ENCODE assay signal across 20 mouse cellular contexts in the genomic region with DNA sequence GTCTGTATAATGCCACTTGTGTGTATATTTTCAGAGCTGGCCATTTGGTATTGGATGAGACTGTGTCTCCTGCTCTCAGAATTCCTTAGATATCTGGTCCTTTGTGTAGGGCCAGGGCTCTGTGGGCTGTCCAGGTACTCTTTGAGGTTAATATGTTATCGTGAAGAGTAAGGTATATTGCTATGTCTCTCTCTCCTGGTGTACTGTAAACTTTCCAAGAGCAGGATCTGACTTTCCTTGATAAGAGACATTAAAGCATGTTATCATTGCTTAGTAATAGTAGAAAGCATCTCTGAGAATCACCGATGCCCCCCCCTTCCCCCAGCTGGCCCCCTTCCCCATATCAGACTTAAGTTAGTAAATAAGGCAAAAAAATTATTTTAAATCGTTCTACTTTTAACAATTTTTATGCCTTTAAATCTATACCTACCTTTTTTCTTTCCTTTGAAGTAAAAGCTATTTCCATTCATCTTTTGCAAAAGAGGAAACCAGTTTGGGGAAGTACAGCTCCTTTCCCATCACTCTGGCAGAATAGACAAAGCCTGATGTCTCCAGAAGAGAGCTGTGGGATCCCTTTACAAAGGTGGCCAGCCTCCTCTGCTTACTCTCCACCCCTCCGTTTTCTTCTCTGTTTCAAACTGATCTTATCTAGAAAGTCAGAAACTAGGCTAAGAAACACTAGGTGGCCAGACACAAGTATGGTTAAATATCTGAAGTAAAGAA. TPM values are rescaled to one million over a fixed set of nuclear protein-coding genes. Genes with fewer than 3 reads are reported as not detected.
A peak's percentile ranks its signal among the peaks of the same experiment; 100 is the strongest.
DNase-seq lines count a peak whose midpoint lies in the region; ATAC-seq and TF ChIP-seq lines count a peak whose summit lies in the region.
"Had no signal": no experiment of that assay in that cellular context is flagged by ENCODE, and none has a peak within 500 bp of the region (broad histone marks: within the 10 kb centered on the region; RNA-seq: fewer than 3 reads in every experiment).

No protein-coding gene starts in this region.

- no peaks in the 10 kb centered on the region for H3K27me3 ChIP-seq in hindbrain, postnatal 0 days (ENCODE audit: insufficient read depth, low read length)
- no peaks in the 10 kb centered on the region for H3K27me3 ChIP-seq in hindbrain, embryonic 16.5 days (replicated peaks; ENCODE audit: control insufficient read depth, insufficient read depth, low read length)
- H3K27me3 ChIP-seq in CH12.LX (replicated peaks), result no peaks in the 10 kb centered on the region
- no peaks in the 10 kb centered on the region for H3K27me3 ChIP-seq in limb, embryonic 14.5 days (ENCODE audit: control insufficient read depth, insufficient read depth, low read length)
- H3K27me3 ChIP-seq in kidney, embryonic 14.5 days (ENCODE audit: control insufficient read depth, insufficient read depth, low read length), result no peaks in the 10 kb centered on the region
- H3K27me3 ChIP-seq in thymus, adult 2 months (ENCODE audit: control insufficient read depth, insufficient read depth, low read length), result no peaks in the 10 kb centered on the region
- H3K27me3 ChIP-seq: embryonic facial prominence, embryonic 12.5 days had no signal

- no peaks in the 10 kb centered on the region for H3K9me3 ChIP-seq in hindbrain, postnatal 0 days (ENCODE audit: low read length)
- H3K9me3 ChIP-seq in hindbrain, embryonic 16.5 days (ENCODE audit: control insufficient read depth, low read length), result no peaks in the 10 kb centered on the region
- no peaks in the 10 kb centered on the region for H3K9me3 ChIP-seq in CH12.LX (replicated peaks; ENCODE audit: low read length)
- no peaks in the 10 kb centered on the region for H3K9me3 ChIP-seq in limb, embryonic 14.5 days (ENCODE audit: control insufficient read depth, low read length)
- H3K9me3 ChIP-seq in kidney, embryonic 14.5 days (ENCODE audit: control insufficient read depth, low read length), result no peaks in the 10 kb centered on the region
- H3K9me3 ChIP-seq: embryonic facial prominence, embryonic 12.5 days had no signal

- WGBS in hindbrain, postnatal 0 days, result 85% methylated on average over 4 of the region's 4 CpGs
- 86% methylated on average over 4 of the region's 4 CpGs for WGBS in hindbrain, embryonic 16.5 days
- WGBS in limb, embryonic 14.5 days, result 90% methylated on average over 4 of the region's 4 CpGs
- WGBS in kidney, embryonic 14.5 days, result 86% methylated on average over 4 of the region's 4 CpGs
- 52% methylated on average over 4 of the region's 4 CpGs for WGBS in thymus, adult 2 months

- TF ChIP-seq EP300 in CH12.LX (IDR thresholded peaks at IDR 0.05; ENCODE audit: low read length), result no peak

- ATAC-seq in hindbrain, postnatal 0 days, result no peak
- no peak for ATAC-seq in hindbrain, embryonic 16.5 days
- ATAC-seq in limb, embryonic 14.5 days (ENCODE audit: low FRiP score, low read depth), result no peak
- no peak for ATAC-seq in kidney, embryonic 14.5 days (ENCODE audit: low FRiP score, low TSS enrichment)
- ATAC-seq: CD4-positive, CD25-positive, alpha-beta regulatory T cell, adult 4 months; Patski had no signal

- dilution Hi-C loops in CH12.LX (cut with MboI; ENCODE audit: extremely low pct_ligation_motif_present, extremely low pct_unique_long_range_greater_than_20kb, low sequenced_read_pairs), result no loop called here

- H3K79me2 ChIP-seq in CH12.LX (replicated peaks; ENCODE audit: control insufficient read depth, extremely low read depth, insufficient read depth, poor library complexity, severe bottlenecking), result peaks cover 35% of the 10 kb centered on the region

- H3K9ac ChIP-seq in hindbrain, postnatal 0 days (replicated peaks; ENCODE audit: low read length), result no peak overlapping the region
- H3K9ac ChIP-seq in hindbrain, embryonic 16.5 days (ENCODE audit: low read depth, low read length), result no peak overlapping the region
- H3K9ac ChIP-seq in CH12.LX (ENCODE audit: insufficient read depth, low read depth), result peak overlapping the region; percentile 97; the same call in 1 of the 2 replicates
- no peak overlapping the region for H3K9ac ChIP-seq in limb, embryonic 14.5 days (ENCODE audit: low read depth, low read length, severe bottlenecking)
- no peak overlapping the region for H3K9ac ChIP-seq in kidney, embryonic 14.5 days (ENCODE audit: low read depth, low read length)

- no peak for TF ChIP-seq RAD21 in CH12.LX (IDR thresholded peaks at IDR 0.05; ENCODE audit: low read depth, low read length)

- no peak for DNase-seq in hindbrain, postnatal 0 days (ENCODE audit: low spot score)
- DNase-seq in 416B (ENCODE audit: low read depth), result peak; percentile 18
- DNase-seq in CH12.LX (ENCODE audit: extremely low read depth), result no peak
- no peak for DNase-seq in limb, embryonic 14.5 days (ENCODE audit: low spot score)
- no peak for DNase-seq in right cerebral cortex, postnatal 25 days
- no peak for DNase-seq in thymus, adult 2 months
- DNase-seq: adrenal gland, postnatal 25 days; cerebellum, adult 2 months; gastrocnemius, postnatal 14 days; kidney, adult 11 months; kidney, postnatal 10 days; lung, postnatal 14 days; right cerebral cortex, postnatal 4 days; thymus, postnatal 4 days had no signal

- no peak overlapping the region for H3K4me3 ChIP-seq in hindbrain, postnatal 0 days (ENCODE audit: low read length)
- no peak overlapping the region for H3K4me3 ChIP-seq in hindbrain, embryonic 16.5 days (ENCODE audit: low read length)
- H3K4me3 ChIP-seq in CH12.LX (replicated peaks in 1 of 3; ENCODE audit: low read depth in 2 of 3, low read length in 2 of 3, poor library complexity in 1 of 3), result no peak overlapping the region
- H3K4me3 ChIP-seq in limb, embryonic 14.5 days (replicated peaks; ENCODE audit: low read length), result no peak overlapping the region
- no peak overlapping the region for H3K4me3 ChIP-seq in kidney, embryonic 14.5 days (ENCODE audit: low read length)
- H3K4me3 ChIP-seq in thymus, adult 2 months (ENCODE audit: control insufficient read depth, insufficient read depth, low read length), result no peak overlapping the region
- H3K4me3 ChIP-seq: left cerebral cortex, adult 2 months had no signal

- TF ChIP-seq POLR2A in CH12.LX (IDR thresholded peaks at IDR 0.05; ENCODE audit: low read depth, low read length), result no peak
- TF ChIP-seq POLR2A in limb, embryonic 14.5 days (IDR thresholded peaks at IDR 0.05; ENCODE audit: borderline replicate concordance, extremely low read depth, insufficient read depth, insufficient read length), result no peak
- TF ChIP-seq POLR2A in thymus, adult 2 months (IDR thresholded peaks at IDR 0.05; ENCODE audit: control insufficient read depth, extremely low read depth, insufficient read depth, low read length, poor library complexity), result no peak

- no peak overlapping the region for H3K27ac ChIP-seq in hindbrain, postnatal 0 days
- no peak overlapping the region for H3K27ac ChIP-seq in hindbrain, embryonic 16.5 days (ENCODE audit: low read depth, low read length)
- no peak overlapping the region for H3K27ac ChIP-seq in CH12.LX (ENCODE audit: insufficient read depth, low read depth)
- no peak overlapping the region for H3K27ac ChIP-seq in limb, embryonic 14.5 days (replicated peaks; ENCODE audit: low read depth, low read length)
- H3K27ac ChIP-seq in kidney, embryonic 14.5 days (ENCODE audit: low read depth, low read length), result no peak overlapping the region
- no peak overlapping the region for H3K27ac ChIP-seq in thymus, adult 2 months (ENCODE audit: control insufficient read depth, insufficient read depth, low read length)
- H3K27ac ChIP-seq: embryonic facial prominence, embryonic 12.5 days; left cerebral cortex, adult 2 months had no signal

- peak overlapping the region; percentile 84; the same call in 1 of the 2 replicates for H3K4me2 ChIP-seq in hindbrain, postnatal 0 days (ENCODE audit: low read depth, low read length)
- H3K4me2 ChIP-seq in hindbrain, embryonic 16.5 days (ENCODE audit: low read length), result no peak overlapping the region
- peak overlapping the region; percentile 71 for H3K4me2 ChIP-seq in CH12.LX (ENCODE audit: insufficient read depth, low read depth, poor library complexity, severe bottlenecking)
- H3K4me2 ChIP-seq in limb, embryonic 14.5 days (replicated peaks; ENCODE audit: low read depth, low read length, severe bottlenecking), result 0 out of 2 replicates have a peak overlapping the region, but pooled peaks have one; percentile 3
- no peak overlapping the region for H3K4me2 ChIP-seq in kidney, embryonic 14.5 days (replicated peaks; ENCODE audit: low read depth, low read length)

- peaks cover 9% of the 10 kb centered on the region; the same call in 1 of the 2 replicates for H3K4me1 ChIP-seq in hindbrain, postnatal 0 days (ENCODE audit: insufficient read depth, low read length)
- H3K4me1 ChIP-seq in hindbrain, embryonic 16.5 days (ENCODE audit: control insufficient read depth, insufficient read depth, low read depth, low read length), result peaks cover 11% of the 10 kb centered on the region
- peaks cover 2 to 26% of the 10 kb centered on the region in 2 experiments; a peak in 2 of 4 replicates for H3K4me1 ChIP-seq in CH12.LX (ENCODE audit: control insufficient read depth in 1 of 2, insufficient read depth in 2 of 2)
- H3K4me1 ChIP-seq in limb, embryonic 14.5 days (ENCODE audit: control insufficient read depth, insufficient read depth, low read length), result peaks cover 5% of the 10 kb centered on the region
- H3K4me1 ChIP-seq in kidney, embryonic 14.5 days (ENCODE audit: control insufficient read depth, insufficient read depth, low read length), result peaks cover 5% of the 10 kb centered on the region; the same call in 1 of the 2 replicates
- H3K4me1 ChIP-seq in thymus, adult 2 months (replicated peaks; ENCODE audit: control insufficient read depth, insufficient read depth, low read length), result peaks cover 4% of the 10 kb centered on the region; the same call in 1 of the 2 replicates

- peaks cover 3% of the 10 kb centered on the region; the same call in 1 of the 2 replicates for H3K36me3 ChIP-seq in hindbrain, postnatal 0 days (ENCODE audit: insufficient read depth, low read length)
- H3K36me3 ChIP-seq in hindbrain, embryonic 16.5 days (ENCODE audit: control insufficient read depth, insufficient read depth, low read length), result peaks cover 5% of the 10 kb centered on the region; the same call in 1 of the 2 replicates
- peaks cover 11 to 38% of the 10 kb centered on the region in 2 experiments for H3K36me3 ChIP-seq in CH12.LX (replicated peaks in 1 of 2; ENCODE audit: control insufficient read depth in 1 of 2, insufficient read depth in 1 of 2, low read length in 1 of 2)
- H3K36me3 ChIP-seq in limb, embryonic 14.5 days (ENCODE audit: control insufficient read depth, insufficient read depth, low read length), result peaks cover 8% of the 10 kb centered on the region; the same call in 1 of the 2 replicates
- peaks cover 9% of the 10 kb centered on the region for H3K36me3 ChIP-seq in kidney, embryonic 14.5 days (ENCODE audit: control insufficient read depth, insufficient read depth, low read length)
- peaks cover 18% of the 10 kb centered on the region for H3K36me3 ChIP-seq in thymus, adult 2 months (ENCODE audit: control insufficient read depth, insufficient read depth, low read length)

- in situ Hi-C loops in CH12.LX (cut with MboI; ENCODE audit: low pct_ligation_motif_present, low pct_unique_long_range_greater_than_20kb, low sequenced_read_pairs), result no loop called here

- no peak for TF ChIP-seq CTCF in hindbrain, postnatal 0 days (IDR thresholded peaks at IDR 0.05; ENCODE audit: low read depth)
- no peak for TF ChIP-seq CTCF in CH12.LX (conservative IDR thresholded peaks at IDR 0.05 in 1 of 2, IDR thresholded peaks at IDR 0.05 in 1 of 2; ENCODE audit: low read depth in 2 of 2, low read length in 2 of 2)
- no peak for TF ChIP-seq CTCF in thymus, adult 2 months (IDR thresholded peaks at IDR 0.05; ENCODE audit: borderline replicate concordance, control insufficient read depth, extremely low read depth, insufficient read depth, low read length, poor library complexity)

RNA-seq across cellular contexts. Expression of a gene that starts 2.2 kb away (rescaled TPM):
- total RNA-seq in hindbrain, postnatal 0 days (2014; rRNA removed), result 42.7 and 43.0 TPM in 2 replicates
- polyA plus RNA-seq in hindbrain, postnatal 0 days (2015; fragmentation: Nextera tagmentation; extraction: Ambion mirVana), result 25.9 and 28.1 TPM in 2 replicates
- polyA plus RNA-seq in hindbrain, embryonic 16.5 days (2015; fragmentation: Nextera tagmentation; extraction: Ambion mirVana), result 40.4 and 42.8 TPM in 2 replicates
- total RNA-seq in CH12.LX (2012; rRNA removed), result 40.0 and 50.0 TPM in 2 replicates
- 67.5 and 82.1 TPM in 2 replicates for total RNA-seq in CH12.LX (2014; rRNA removed)
- 48.6 and 62.4 TPM in 2 replicates for polyA plus RNA-seq in CH12.LX (2012; ENCODE audit: insufficient read length, low read depth)
- polyA plus RNA-seq in limb, embryonic 14.5 days (2012; rRNA removed), result 25.1 and 26.9 TPM in 2 replicates
- 45.6 and 46.2 TPM in 2 replicates for polyA plus RNA-seq in limb, embryonic 14.5 days (2014; fragmentation: Nextera tagmentation; extraction: Ambion mirVana)
- 40.7 and 49.3 TPM in 2 replicates for polyA plus RNA-seq in kidney, embryonic 14.5 days (2014; fragmentation: Nextera tagmentation; extraction: Ambion mirVana)
- polyA plus RNA-seq in thymus, adult 2 months (2012; rRNA removed), result 22.5 and 23.6 TPM in 2 replicates

Comparison
In these comparisons a context has a peak if more than half of its experiments do, and no peak if none do; other contexts are left out.
1. H3K4me2 ChIP-seq: peak in hindbrain, postnatal 0 days (single experiment), CH12.LX (single experiment) and limb, embryonic 14.5 days (single experiment); none in hindbrain, embryonic 16.5 days (single experiment) and kidney, embryonic 14.5 days (single experiment).